Mouse (Mus musculus) frontal cortex, postnatal 14 days (tissue): ENCODE measurements around the gene Snx20.

ENCODE experiments used
- DNase-seq, 2 experiments: peaks; one replicate each; pipeline ENCODE4 v3.0.0; 2022; ENCODE audit warnings: low spot score in 2 of 2

The Snx20 gene

GRCm38 (mm10) chr8:88642734-88643564 lies 7.0 kb upstream of the Snx20 start:
- no peak for DNase-seq

GRCm38 (mm10) chr8:88638908-88639307 lies 3.0 kb upstream of the Snx20 start:
- DNase-seq, result no peak

- DNase-seq, result no peak
Observed at GRCm38 (mm10) chr8:88637092-88638000, 1.4 kb upstream of the Snx20 start.

GRCm38 (mm10) chr8:88633343-88633765 lies 2.6 kb downstream of the Snx20 start:
- no peak for DNase-seq

GRCm38 (mm10) chr8:88631081-88631480 lies 4.8 kb downstream of the Snx20 start:
- no peak for DNase-seq

GRCm38 (mm10) chr8:88630225-88630624 lies 5.7 kb downstream of the Snx20 start:
- no peak for DNase-seq

- no peak for DNase-seq
Observed at GRCm38 (mm10) chr8:88628001-88628774, 7.7 kb downstream of the Snx20 start.

- peak; percentile 59 to 67 for DNase-seq
Observed at GRCm38 (mm10) chr8:88627265-88627991, 8.5 kb downstream of the Snx20 start.

- no peak for DNase-seq
Observed at GRCm38 (mm10) chr8:88626940-88627264, 9.0 kb downstream of the Snx20 start.

GRCm38 (mm10) chr8:88626433-88626832 lies 9.5 kb downstream of the Snx20 start:
- no peak for DNase-seq

GRCm38 (mm10) chr8:88624276-88624675 lies 11.7 kb downstream of the Snx20 start:
- no peak for DNase-seq

GRCm38 (mm10) chr8:88623351-88623750 lies 12.6 kb downstream of the Snx20 start:
- no peak for DNase-seq

GRCm38 (mm10) chr8:88621408-88621807 lies 14.5 kb downstream of the Snx20 start:
- peak; percentile 51 to 73 for DNase-seq

GRCm38 (mm10) chr8:88620931-88621330 lies 15.0 kb downstream of the Snx20 start:
- no peak for DNase-seq

GRCm38 (mm10) chr8:88619513-88619912 lies 16.4 kb downstream of the Snx20 start:
- no peak for DNase-seq

- DNase-seq, result no peak
Observed at GRCm38 (mm10) chr8:88618612-88619011, 17.3 kb downstream of the Snx20 start.

GRCm38 (mm10) chr8:88614981-88615380 lies 20.9 kb downstream of the Snx20 start:
- no peak for DNase-seq

GRCm38 (mm10) chr8:88610271-88610670 lies 25.7 kb downstream of the Snx20 start:
- no peak for DNase-seq

GRCm38 (mm10) chr8:88609036-88609435 lies 26.9 kb downstream of the Snx20 start:
- DNase-seq, result no peak

- no peak for DNase-seq
Observed at GRCm38 (mm10) chr8:88605361-88606040, 30.4 kb downstream of the Snx20 start.
